Mouse (Mus musculus): ENCODE measurements around the gene Supt5. TPM values are rescaled to one million over a fixed set of nuclear protein-coding genes. Genes with fewer than 3 reads are reported as not detected.

Supt5 gene
- polyA plus RNA-seq, 1 experiment from 2014 or later: 112 TPM

DNA sequence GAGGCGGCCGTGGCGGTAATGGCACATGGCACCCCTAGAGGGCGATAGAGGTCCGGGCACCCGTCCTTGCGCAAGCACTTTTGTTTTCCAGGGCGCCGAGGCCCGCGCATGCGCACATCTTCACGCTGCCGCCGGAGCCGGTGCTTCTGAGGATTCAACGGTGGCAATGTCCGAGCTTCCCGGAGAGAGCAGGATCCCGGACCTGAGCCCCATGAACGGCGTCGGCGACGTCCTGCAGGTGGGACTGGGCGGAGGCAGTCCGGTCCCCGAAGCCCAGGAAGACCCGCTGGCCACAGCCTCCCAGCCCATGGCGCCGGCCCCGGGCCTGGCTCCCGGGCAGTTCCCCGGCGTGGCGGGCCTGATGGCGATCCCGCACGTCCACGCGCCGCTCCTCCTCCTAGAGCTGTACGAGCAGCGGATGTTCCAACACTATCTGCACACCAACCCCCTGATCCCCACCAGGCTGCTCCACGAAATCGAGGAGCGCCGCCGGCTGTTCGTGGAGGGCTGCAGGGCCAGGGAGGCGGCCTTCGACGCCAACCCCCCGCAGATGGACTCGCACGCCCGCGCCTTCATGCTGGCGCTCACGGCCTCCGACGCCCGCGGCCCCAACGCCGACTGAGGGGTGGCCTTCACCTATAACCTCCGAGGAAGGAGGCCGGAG, 60.8 kb downstream of the Supt5 start, which contains the start of gene Eid2b:
Gene Eid2b, plus strand, starts transcription at position 125 of the 664 bp plus-strand sequence.
- Histone ChIP-seq H3K27me3 (replicated peaks) (no peaks in the 10 kb centered on the region), H3K9ac (peak within 1 kb of the TSS; percentile 78), H3K4me2 (peak within 1 kb of the TSS; percentile 80), H3K4me1 (peaks cover 16% of the 10 kb centered on the region), H3K9me3 (no peaks in the 10 kb centered on the region), H3K4me3 (peak within 1 kb of the TSS; percentile 62), H3K27ac (peak within 1 kb of the TSS; percentile 86), H3K36me3 (replicated peaks) (peaks cover 5% of the 10 kb centered on the region; the same call in 1 of the 2 replicates)
- ATAC-seq (replicated peaks): peak; percentile 78
- WGBS: 2% methylated on average over 67 of the region's 68 CpGs

DNA sequence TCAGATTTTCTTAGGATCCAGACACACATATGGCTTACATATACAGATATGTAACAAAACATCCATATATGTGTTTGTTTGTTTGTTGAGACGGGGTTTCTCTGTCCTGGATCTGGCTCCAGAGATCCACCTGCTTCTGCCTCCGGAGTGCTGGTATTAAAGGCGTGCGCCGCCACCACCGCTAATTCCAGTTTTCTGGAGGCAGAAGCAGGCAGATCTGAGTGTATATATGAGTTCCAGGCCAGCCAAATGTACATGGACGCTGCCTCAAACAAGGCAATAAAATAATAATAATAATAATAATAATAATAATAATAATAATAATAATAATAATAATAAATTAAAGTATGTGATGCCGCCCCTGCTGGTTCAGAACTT, 61.3 kb downstream of the Supt5 start:
- H3K27me3 ChIP-seq (replicated peaks): no peaks in the 10 kb centered on the region
- H3K4me3 ChIP-seq: 0 out of 2 replicates have a peak overlapping the region, but pooled peaks have one; percentile 62
- 60% methylated on average over 8 of the region's 8 CpGs for WGBS
- ATAC-seq (replicated peaks): peak; percentile 51; the same call in 1 of the 2 replicates
- H3K36me3 ChIP-seq (replicated peaks): peaks cover 8% of the 10 kb centered on the region; the same call in 1 of the 2 replicates
- H3K4me1 ChIP-seq: peaks cover 16% of the 10 kb centered on the region
- H3K27ac ChIP-seq: no peak overlapping the region
- H3K9ac ChIP-seq: no peak overlapping the region
- H3K9me3 ChIP-seq: no peaks in the 10 kb centered on the region
- no peak overlapping the region for H3K4me2 ChIP-seq

GRCm38 (mm10) chr7:28271761-28272160, 66.8 kb downstream of the Supt5 start:
- Histone ChIP-seq H3K9ac (no peak overlapping the region), H3K4me1 (peaks cover 19% of the 10 kb centered on the region), H3K9me3 (no peaks in the 10 kb centered on the region), H3K27ac (no peak overlapping the region), H3K4me2 (no peak overlapping the region), H3K36me3 (replicated peaks) (peaks cover 8% of the 10 kb centered on the region; the same call in 1 of the 2 replicates), H3K4me3 (no peak overlapping the region), H3K27me3 (replicated peaks) (no peaks in the 10 kb centered on the region)
- 71% methylated on average over 3 of the region's 3 CpGs for WGBS
- no peak for ATAC-seq (replicated peaks)

DNA sequence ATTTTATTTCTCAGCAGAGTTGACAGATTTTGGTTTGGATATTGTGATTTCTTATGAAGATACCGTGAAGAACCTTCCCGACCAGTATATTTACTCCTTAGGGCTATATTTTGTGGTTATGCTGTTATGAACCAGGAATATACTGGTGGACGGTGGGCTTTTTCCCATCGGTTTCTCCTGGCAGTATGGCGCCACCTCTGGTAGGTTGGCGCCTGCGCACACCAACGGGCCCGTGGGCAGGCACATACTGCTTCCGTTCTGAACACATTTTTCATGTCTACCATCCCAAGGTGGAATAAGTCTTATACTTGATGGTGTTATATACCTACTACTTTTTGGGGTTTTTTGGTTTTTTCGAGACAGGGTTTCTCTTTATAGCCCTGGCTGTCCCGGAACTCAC, 69.2 kb downstream of the Supt5 start:
- H3K9me3 ChIP-seq: no peaks in the 10 kb centered on the region
- peaks cover 4% of the 10 kb centered on the region; the same call in 1 of the 2 replicates for H3K27me3 ChIP-seq (replicated peaks)
- H3K4me2 ChIP-seq: peak overlapping the region; percentile 74
- no peak for ATAC-seq (replicated peaks)
- H3K36me3 ChIP-seq (replicated peaks): peaks cover 8% of the 10 kb centered on the region; the same call in 1 of the 2 replicates
- peaks cover 19% of the 10 kb centered on the region for H3K4me1 ChIP-seq
- no peak overlapping the region for H3K27ac ChIP-seq
- 94% methylated on average over 12 of the region's 12 CpGs for WGBS
- peak overlapping the region; percentile 58; the same call in 1 of the 2 replicates for H3K4me3 ChIP-seq
- no peak overlapping the region for H3K9ac ChIP-seq

GRCm38 (mm10) chr7:28268576-28268975, 70.0 kb downstream of the Supt5 start:
- Histone ChIP-seq H3K4me3 (peak overlapping the region; percentile 58), H3K27me3 (replicated peaks) (peaks cover 7% of the 10 kb centered on the region; the same call in 1 of the 2 replicates), H3K9me3 (no peaks in the 10 kb centered on the region), H3K4me2 (peak overlapping the region; percentile 74), H3K27ac (peak overlapping the region; percentile 93), H3K4me1 (peaks cover 19% of the 10 kb centered on the region), H3K36me3 (replicated peaks) (peaks cover 8% of the 10 kb centered on the region; the same call in 1 of the 2 replicates), H3K9ac (peak overlapping the region; percentile 84)
- 30% methylated on average over 16 of the region's 16 CpGs for WGBS
- ATAC-seq (replicated peaks): no peak

GRCm38 (mm10) chr7:28268042-28268531, 70.5 kb downstream of the Supt5 start:
- peak overlapping the region; percentile 93 for H3K27ac ChIP-seq
- peak overlapping the region; percentile 58 for H3K4me3 ChIP-seq
- H3K27me3 ChIP-seq (replicated peaks): peaks cover 7% of the 10 kb centered on the region; the same call in 1 of the 2 replicates
- H3K4me2 ChIP-seq: peak overlapping the region; percentile 74
- H3K4me1 ChIP-seq: peaks cover 19% of the 10 kb centered on the region
- WGBS: under 1% methylated on average over 46 of the region's 62 CpGs
- ATAC-seq (replicated peaks): peak; percentile 87
- H3K9ac ChIP-seq: peak overlapping the region; percentile 84
- H3K36me3 ChIP-seq (replicated peaks): peaks cover 6% of the 10 kb centered on the region; the same call in 1 of the 2 replicates
- H3K9me3 ChIP-seq: no peaks in the 10 kb centered on the region

GRCm38 (mm10) chr7:28267129-28268041, 71.2 kb downstream of the Supt5 start, which contains the start of gene Eid2:
Gene Eid2, plus strand, starts transcription at chr7:28267881.
- WGBS: 7% methylated on average over 57 of the region's 57 CpGs
- H3K27ac ChIP-seq: peak within 1 kb of the TSS; percentile 93

GRCm38 (mm10) chr7:28265391-28265790, 73.2 kb downstream of the Supt5 start:
- H3K4me3 ChIP-seq: no peak overlapping the region
- no peak overlapping the region for H3K4me2 ChIP-seq
- no peaks in the 10 kb centered on the region for H3K9me3 ChIP-seq
- H3K36me3 ChIP-seq (replicated peaks): no peaks in the 10 kb centered on the region
- H3K27me3 ChIP-seq (replicated peaks): peaks cover 7% of the 10 kb centered on the region; the same call in 1 of the 2 replicates
- H3K27ac ChIP-seq: no peak overlapping the region
- no peak for ATAC-seq (replicated peaks)
- WGBS: 91% methylated on average over 13 of the region's 13 CpGs
- no peak overlapping the region for H3K9ac ChIP-seq
- peaks cover 17% of the 10 kb centered on the region for H3K4me1 ChIP-seq

More at GRCm38 (mm10) chr7:28267129-28268041, 71.2 kb downstream of the Supt5 start, which contains the start of gene Eid2:
- H3K4me2 ChIP-seq: peak within 1 kb of the TSS; percentile 74
- H3K4me1 ChIP-seq: peaks cover 19% of the 10 kb centered on the region
- peak within 1 kb of the TSS; percentile 58 for H3K4me3 ChIP-seq
- peak within 1 kb of the TSS; percentile 84 for H3K9ac ChIP-seq
- H3K9me3 ChIP-seq: no peaks in the 10 kb centered on the region
- H3K27me3 ChIP-seq (replicated peaks): peaks cover 7% of the 10 kb centered on the region; the same call in 1 of the 2 replicates
- ATAC-seq (replicated peaks): peak; percentile 93
- no peaks in the 10 kb centered on the region; the same call in 1 of the 2 replicates for H3K36me3 ChIP-seq (replicated peaks)

Other genes with a start within 250 kb of the Supt5 start
- gene 9530053A07Rik, start 209.3 kb downstream of the Supt5 start, polyA plus RNA-seq (2015; fragmentation: Nextera tagmentation; extraction: Ambion mirVana): 0.05 and 0.06 TPM in 2 replicates
- 75.6 and 78.4 TPM in 2 replicates for gene Fbl, start 169.0 kb downstream of the Supt5 start, polyA plus RNA-seq (2015; fragmentation: Nextera tagmentation; extraction: Ambion mirVana)
- gene Dyrk1b, start 159.3 kb downstream of the Supt5 start, polyA plus RNA-seq (2015; fragmentation: Nextera tagmentation; extraction: Ambion mirVana): 16.3 and 18.1 TPM in 2 replicates
- gene Eid2, start 70.9 kb downstream of the Supt5 start, polyA plus RNA-seq (2015; fragmentation: Nextera tagmentation; extraction: Ambion mirVana): 16.4 and 21.0 TPM in 2 replicates
- 44.1 and 45.1 TPM in 2 replicates for gene Eid2b, start 61.0 kb downstream of the Supt5 start, polyA plus RNA-seq (2015; fragmentation: Nextera tagmentation; extraction: Ambion mirVana)
- gene Selenov, start 47.6 kb downstream of the Supt5 start, polyA plus RNA-seq (2015; fragmentation: Nextera tagmentation; extraction: Ambion mirVana): 0.92 and 1.3 TPM in 2 replicates
- gene Dll3, start 36.5 kb downstream of the Supt5 start, polyA plus RNA-seq (2015; fragmentation: Nextera tagmentation; extraction: Ambion mirVana): 22.6 and 23.1 TPM in 2 replicates
- gene Timm50, start 26.7 kb downstream of the Supt5 start, polyA plus RNA-seq (2015; fragmentation: Nextera tagmentation; extraction: Ambion mirVana): 129 and 136 TPM in 2 replicates
- 430 and 438 TPM in 2 replicates for gene Rps16, start 11.9 kb upstream of the Supt5 start, polyA plus RNA-seq (2015; fragmentation: Nextera tagmentation; extraction: Ambion mirVana)
- 28.8 and 32.5 TPM in 2 replicates for gene Plekhg2, start 33.9 kb upstream of the Supt5 start, polyA plus RNA-seq (2015; fragmentation: Nextera tagmentation; extraction: Ambion mirVana)
- gene Zfp36, start 41.5 kb upstream of the Supt5 start, polyA plus RNA-seq (2015; fragmentation: Nextera tagmentation; extraction: Ambion mirVana): 3.2 and 3.3 TPM in 2 replicates
- gene Med29, start 54.0 kb upstream of the Supt5 start, polyA plus RNA-seq (2015; fragmentation: Nextera tagmentation; extraction: Ambion mirVana): 46.6 and 47.0 TPM in 2 replicates
- gene Paf1, start 54.2 kb upstream of the Supt5 start, polyA plus RNA-seq (2015; fragmentation: Nextera tagmentation; extraction: Ambion mirVana): 92.5 and 110 TPM in 2 replicates
- 3.2 and 3.4 TPM in 2 replicates for gene Gmfg, start 98.7 kb upstream of the Supt5 start, polyA plus RNA-seq (2015; fragmentation: Nextera tagmentation; extraction: Ambion mirVana)
- gene Lrfn1, start 113.2 kb upstream of the Supt5 start, polyA plus RNA-seq (2015; fragmentation: Nextera tagmentation; extraction: Ambion mirVana): 20.9 and 23.0 TPM in 2 replicates
- gene Ifnl2, start 171.7 kb upstream of the Supt5 start, polyA plus RNA-seq (2015; fragmentation: Nextera tagmentation; extraction: Ambion mirVana): not detected in 2 replicates
- gene Ifnl3, start 184.1 kb upstream of the Supt5 start, polyA plus RNA-seq (2015; fragmentation: Nextera tagmentation; extraction: Ambion mirVana): not detected in 2 replicates
- gene Sycn, start 202.1 kb upstream of the Supt5 start, polyA plus RNA-seq (2015; fragmentation: Nextera tagmentation; extraction: Ambion mirVana): not detected in 2 replicates
- 0.14 and 0.18 TPM in 2 replicates for gene Nccrp1, start 208.5 kb upstream of the Supt5 start, polyA plus RNA-seq (2015; fragmentation: Nextera tagmentation; extraction: Ambion mirVana)

Measured in midbrain, embryonic 15.5 days (tissue).